In the genomic region with DNA sequence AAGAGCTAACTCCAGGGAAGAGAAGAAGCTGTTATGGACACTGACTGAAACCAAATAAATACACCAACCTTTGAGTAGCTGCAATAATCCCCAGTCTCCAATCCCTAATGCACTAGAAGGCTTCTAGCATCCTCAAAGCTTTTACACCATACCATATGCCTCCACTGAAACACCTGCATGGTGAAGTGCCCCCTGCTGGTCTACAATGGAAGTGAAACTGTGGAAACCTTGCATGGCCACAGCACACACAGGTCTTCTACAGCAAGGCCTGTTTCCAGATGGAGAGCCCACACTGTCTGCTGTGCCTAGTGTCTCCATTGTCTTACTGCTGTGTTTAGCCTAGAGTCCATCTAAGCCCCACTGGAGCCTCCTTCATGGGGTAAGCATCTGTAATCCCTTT, we compare ENCODE assay signal across 8 mouse cellular contexts. TPM values are rescaled to one million over a fixed set of nuclear protein-coding genes. Genes with fewer than 3 reads are reported as not detected.
DNase-seq lines count a peak whose midpoint lies in the region; ATAC-seq and TF ChIP-seq lines count a peak whose summit lies in the region.

No protein-coding gene starts in this region.

- peaks cover 82% of the 10 kb centered on the region for H3K36me3 ChIP-seq in kidney, embryonic 15.5 days
- H3K36me3 ChIP-seq in E14TG2a.4 (ENCODE audit: insufficient read depth, low read length): peaks cover 81% of the 10 kb centered on the region
- H3K36me3 ChIP-seq in embryonic facial prominence, embryonic 10.5 days (replicated peaks): peaks cover 59% of the 10 kb centered on the region

- no peaks in the 10 kb centered on the region for H3K4me1 ChIP-seq in kidney, embryonic 15.5 days
- no peaks in the 10 kb centered on the region for H3K4me1 ChIP-seq in E14TG2a.4 (replicated peaks; ENCODE audit: low read depth, low read length)
- H3K4me1 ChIP-seq in embryonic facial prominence, embryonic 10.5 days: no peaks in the 10 kb centered on the region

- H3K27me3 ChIP-seq in kidney, embryonic 15.5 days: no peaks in the 10 kb centered on the region
- H3K27me3 ChIP-seq in E14TG2a.4 (ENCODE audit: insufficient read depth, low read length): no peaks in the 10 kb centered on the region
- H3K27me3 ChIP-seq in embryonic facial prominence, embryonic 10.5 days (replicated peaks; ENCODE audit: low read depth, poor library complexity, severe bottlenecking): no peaks in the 10 kb centered on the region

- H3K27ac ChIP-seq in kidney, embryonic 15.5 days: no peak overlapping the region
- H3K27ac ChIP-seq in embryonic facial prominence, embryonic 10.5 days (replicated peaks): no peak overlapping the region

- H3K4me3 ChIP-seq in kidney, embryonic 15.5 days (replicated peaks): no peak overlapping the region
- no peak overlapping the region for H3K4me3 ChIP-seq in E14TG2a.4 (replicated peaks; ENCODE audit: low read length)
- H3K4me3 ChIP-seq in embryonic facial prominence, embryonic 10.5 days: no peak overlapping the region

- peak; percentile 73 for DNase-seq in kidney, adult 18-20 months
- peak; percentile 69 for DNase-seq in adrenal gland, postnatal 10 days
- DNase-seq in embryonic facial prominence, embryonic 10.5 days (ENCODE audit: low spot score): peak; percentile 62
- DNase-seq in layer of hippocampus, postnatal 10 days (ENCODE audit: low spot score in 2 of 2): peak; percentile 37 to 40
- peak; percentile 85 for DNase-seq in naive thymus-derived CD4-positive, alpha-beta T cell, adult 2 months (ENCODE audit: low read depth)
- DNase-seq in thymus, postnatal 36 days: peak; percentile 55 to 66

- H3K4me2 ChIP-seq in kidney, embryonic 15.5 days: no peak overlapping the region

- H3K9ac ChIP-seq in kidney, embryonic 15.5 days: no peak overlapping the region

- peak; percentile 95 for TF ChIP-seq CTCF in E14TG2a.4 (conservative IDR thresholded peaks at IDR 0.05; ENCODE audit: low read length)

- no peaks in the 10 kb centered on the region for H3K9me3 ChIP-seq in kidney, embryonic 15.5 days (replicated peaks)
- no peaks in the 10 kb centered on the region for H3K9me3 ChIP-seq in E14TG2a.4 (ENCODE audit: low read length)
- no peaks in the 10 kb centered on the region for H3K9me3 ChIP-seq in embryonic facial prominence, embryonic 10.5 days

- no peak for ATAC-seq in kidney, embryonic 15.5 days (replicated peaks; ENCODE audit: low FRiP score)

RNA-seq across cellular contexts. Expression of gene Snrnp27, which starts 10.1 kb away (rescaled TPM):
- polyA plus RNA-seq in kidney, embryonic 15.5 days (2015; fragmentation: Nextera tagmentation; extraction: Ambion mirVana): 106 and 123 TPM in 2 replicates
- total RNA-seq in adrenal gland, postnatal 10 days (2021): 10 to 100 TPM; 59.0 to 63.9 TPM
- 124 and 134 TPM in 2 replicates for polyA plus RNA-seq in embryonic facial prominence, embryonic 10.5 days (2016; fragmentation: Nextera tagmentation; extraction: Ambion mirVana)
- total RNA-seq in layer of hippocampus, postnatal 10 days (2021): 10 to 100 TPM; 56.4 to 63.5 TPM

RNA-seq across cellular contexts. Expression of gene Mxd1, which starts 25.5 kb away (rescaled TPM):
- polyA plus RNA-seq in kidney, embryonic 15.5 days (2015; fragmentation: Nextera tagmentation; extraction: Ambion mirVana): 10.4 and 11.9 TPM in 2 replicates
- 10 to 100 TPM in 1 of 2 experiments, 1 to 10 TPM in 1; 8.7 to 10.4 TPM for total RNA-seq in adrenal gland, postnatal 10 days (2021)
- 9.5 and 11.4 TPM in 2 replicates for polyA plus RNA-seq in embryonic facial prominence, embryonic 10.5 days (2016; fragmentation: Nextera tagmentation; extraction: Ambion mirVana)
- total RNA-seq in layer of hippocampus, postnatal 10 days (2021): 10 to 100 TPM; 15.1 to 16.4 TPM

RNA-seq across cellular contexts. Expression of gene Gmcl1, which starts 38.7 kb away (rescaled TPM):
- polyA plus RNA-seq in kidney, embryonic 15.5 days (2015; fragmentation: Nextera tagmentation; extraction: Ambion mirVana): 34.1 and 35.0 TPM in 2 replicates
- 10 to 100 TPM; 12.2 to 15.9 TPM for total RNA-seq in adrenal gland, postnatal 10 days (2021)
- polyA plus RNA-seq in embryonic facial prominence, embryonic 10.5 days (2016; fragmentation: Nextera tagmentation; extraction: Ambion mirVana): 36.2 and 36.3 TPM in 2 replicates
- 10 to 100 TPM; 37.9 to 40.2 TPM for total RNA-seq in layer of hippocampus, postnatal 10 days (2021)
